Mouse (Mus musculus) kidney, adult 11 months (tissue): ENCODE results near the gene Nadk.

ENCODE experiments used
- DNase-seq: peaks from one replicate; pipeline ENCODE4 v3.0.0; 2022

Gene Nadk

GRCm38 (mm10) chr4:155606825-155607224 is 44.6 kb downstream of the Nadk start:
- DNase-seq: no peak

- no peak for DNase-seq
Observed at GRCm38 (mm10) chr4:155611860-155612259, 49.7 kb downstream of the Nadk start.

DNA sequence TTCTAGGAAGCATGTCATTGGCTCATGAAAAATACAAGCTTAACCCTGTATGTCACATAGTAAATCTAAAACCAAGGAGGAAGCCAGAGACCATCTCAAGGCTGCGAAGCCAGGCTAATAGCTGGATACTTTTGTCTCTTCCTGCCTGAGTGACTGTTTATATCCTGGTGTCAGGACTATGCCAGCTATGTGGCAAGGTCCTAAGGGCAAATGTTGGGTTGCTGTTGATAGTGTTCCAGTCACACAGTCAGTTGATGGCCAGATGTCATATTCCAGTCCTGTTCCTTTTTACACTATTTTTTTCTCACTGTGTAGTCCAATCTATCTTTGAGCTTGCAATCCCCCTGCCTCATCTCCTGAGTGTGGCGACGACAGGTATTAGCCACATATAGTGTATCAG is 51.1 kb downstream of the Nadk start:
- no peak for DNase-seq

- DNase-seq: no peak
Observed at GRCm38 (mm10) chr4:155618321-155618720, 56.1 kb downstream of the Nadk start.

- peak; percentile 96 for DNase-seq
Observed at GRCm38 (mm10) chr4:155624338-155625291, 62.4 kb downstream of the Nadk start, which contains the start of gene Cdk11b. Gene Cdk11b (plus strand): TSS chr4:155624854.

- no peak for DNase-seq
Observed at GRCm38 (mm10) chr4:155630267-155630666, 68.1 kb downstream of the Nadk start.

DNA sequence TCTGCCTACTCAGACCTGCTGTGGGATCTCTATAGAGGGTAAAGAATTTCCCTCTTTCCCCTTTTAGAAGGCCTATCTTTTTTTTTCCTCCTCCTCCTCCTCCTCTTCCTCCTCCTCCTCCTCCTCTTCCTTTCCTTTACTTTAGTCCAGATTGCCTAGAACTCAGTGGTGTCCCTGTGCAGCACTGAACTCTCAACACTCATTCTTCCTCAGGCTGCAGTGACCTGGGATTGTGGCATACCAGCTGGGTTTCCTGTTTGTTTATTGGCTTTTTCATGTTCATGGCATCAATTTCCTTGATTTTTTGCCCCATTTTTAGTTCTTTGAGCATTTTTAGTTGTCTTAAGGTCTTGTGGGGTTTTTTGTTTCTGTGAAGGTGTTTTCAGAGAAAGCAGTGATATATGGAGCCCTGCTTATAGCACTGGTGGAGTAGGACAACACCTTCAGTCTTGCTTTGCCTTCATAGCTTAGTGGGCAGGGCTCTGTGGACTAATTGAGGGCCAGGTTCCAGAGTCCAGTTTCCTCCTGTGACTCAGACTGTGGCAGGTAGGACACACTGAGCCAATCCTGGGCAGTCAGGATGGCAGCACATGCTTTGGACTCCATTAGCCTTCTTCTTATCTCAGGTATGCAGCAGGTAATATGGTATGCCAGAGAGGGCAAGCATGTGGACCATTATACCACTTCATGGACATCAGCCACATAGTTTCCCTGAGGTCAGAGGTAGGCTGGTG is 73.8 kb downstream of the Nadk start:
- no peak for DNase-seq
